Mouse (Mus musculus) forebrain, postnatal 0 days (tissue): ENCODE measurements around the gene Znrf3. TPM values are rescaled to one million over a fixed set of nuclear protein-coding genes. Genes with fewer than 3 reads are reported as not detected.
A peak's percentile ranks its signal among the peaks of the same experiment; 100 is the strongest.

Experiments used
- ATAC-seq: fragments of 200-750 bp; cut with Nextera tagmentation; 2 replicates; pipeline ENCODE4 v1.8.0; 2017; ENCODE audit warnings: mild to moderate bottlenecking, moderate library complexity
- DNase-seq: peaks from one replicate; pipeline ENCODE4 v3.0.0-alpha.2; 2015
- H3K27ac ChIP-seq: fragments of 300-500 bp; sonication (generic); 2 replicates; pipeline ENCODE4 v1.5.1; 2014; ENCODE audit warnings: low read depth, mild to moderate bottlenecking, antibody characterized with exemption, low read length, moderate library complexity, mixed read lengths
- H3K27me3 ChIP-seq: fragments of 300-500 bp; sonication (generic); 2 replicates; pipeline ENCODE4 v1.6.1; 2014; ENCODE audit warnings: mild to moderate bottlenecking, low read length, mixed read lengths; ENCODE audit not compliant: insufficient read depth
- H3K36me3 ChIP-seq: fragments of 300-500 bp; sonication (generic); 2 replicates; pipeline ENCODE4 v1.6.1; 2014; ENCODE audit warnings: mild to moderate bottlenecking, moderate library complexity; ENCODE audit not compliant: insufficient read depth
- H3K4me1 ChIP-seq: fragments of 300-500 bp; sonication (generic); 2 replicates; pipeline ENCODE4 v1.6.1; 2014; ENCODE audit warnings: antibody characterized with exemption; ENCODE audit not compliant: insufficient read depth
- H3K4me2 ChIP-seq: fragments of 300-500 bp; sonication (generic); 2 replicates; pipeline ENCODE4 v1.6.1; 2014; ENCODE audit warnings: low read depth, mild to moderate bottlenecking, moderate library complexity
- H3K4me3 ChIP-seq: fragments of 300-500 bp; sonication (generic); 2 replicates; pipeline ENCODE4 v1.5.1; 2014; ENCODE audit warnings: low read depth, low read length, mixed read lengths
- H3K9ac ChIP-seq: fragments of 300-500 bp; sonication (generic); 2 replicates; pipeline ENCODE4 v1.6.1; 2014; ENCODE audit warnings: mild to moderate bottlenecking
- H3K9me3 ChIP-seq: fragments of 300-500 bp; sonication (generic); 2 replicates; pipeline ENCODE4 v1.6.1; 2016; ENCODE audit warnings: low read length
- CTCF ChIP-seq: sonication (generic); IDR thresholded peaks from 2 replicates; pipeline ENCODE4 v1.5.1; 2016; ENCODE audit warnings: antibody characterized with exemption, control low read depth, low read depth
- WGBS: fragments of 180-500 bp; shearing (Covaris S2); extraction: QIAGEN DNeasy Blood & Tissue Kit; methylation state at CpG from one replicate; pipeline ENCODE4 v1.1.7; 2014; 5-methylcytosine and 5-hydroxymethylcytosine counted together
- polyA plus RNA-seq: library from polyadenylated mRNA; unstranded; fragments of >200 nt; fragmentation: Nextera tagmentation; extraction: Ambion mirVana; gene quantifications from 2 replicates; pipeline ENCODE4 v1.2.1, GENCODE M21; 2015
- total RNA-seq: library from RNA; depleted of rRNA; stranded (reverse); fragments of >200 nt; gene quantifications from 2 replicates; pipeline ENCODE4 v1.2.3, GENCODE M21; 2014

Znrf3 gene
- total and polyA plus RNA-seq, 2 experiments from 2014 or later = 8.3 to 9.1 TPM

DNA sequence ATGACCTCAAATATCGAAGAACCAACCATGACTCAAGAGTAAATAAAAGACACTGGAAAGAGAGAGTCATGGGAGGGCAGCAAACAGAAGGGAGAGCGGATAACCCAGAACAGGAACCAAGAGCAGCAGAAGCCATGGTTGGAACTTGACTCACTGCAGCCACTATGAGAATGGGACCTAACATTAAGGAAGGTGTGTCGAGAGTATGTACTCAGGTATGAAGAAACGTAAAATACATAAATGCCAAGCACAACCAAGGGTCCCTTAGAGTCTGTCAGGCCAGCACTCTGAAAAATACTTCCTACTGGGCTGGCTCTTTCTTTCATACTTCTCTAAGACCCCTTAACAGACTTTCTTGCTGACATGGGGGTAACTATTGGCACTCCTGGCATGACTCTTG is 100.9 kb downstream of the Znrf3 start:
- H3K27me3 ChIP-seq = no peaks in the 10 kb centered on the region
- H3K4me3 ChIP-seq = no peak overlapping the region
- H3K27ac ChIP-seq = no peak overlapping the region
- H3K36me3 ChIP-seq = no peaks in the 10 kb centered on the region
- H3K9ac ChIP-seq = no peak overlapping the region
- no peak overlapping the region for H3K4me2 ChIP-seq
- ATAC-seq (no peak), DNase-seq (no peak)
- WGBS = 96% methylated on average over 4 of the region's 4 CpGs
- H3K9me3 ChIP-seq = no peaks in the 10 kb centered on the region
- no peak for TF ChIP-seq CTCF
- no peaks in the 10 kb centered on the region for H3K4me1 ChIP-seq

DNA sequence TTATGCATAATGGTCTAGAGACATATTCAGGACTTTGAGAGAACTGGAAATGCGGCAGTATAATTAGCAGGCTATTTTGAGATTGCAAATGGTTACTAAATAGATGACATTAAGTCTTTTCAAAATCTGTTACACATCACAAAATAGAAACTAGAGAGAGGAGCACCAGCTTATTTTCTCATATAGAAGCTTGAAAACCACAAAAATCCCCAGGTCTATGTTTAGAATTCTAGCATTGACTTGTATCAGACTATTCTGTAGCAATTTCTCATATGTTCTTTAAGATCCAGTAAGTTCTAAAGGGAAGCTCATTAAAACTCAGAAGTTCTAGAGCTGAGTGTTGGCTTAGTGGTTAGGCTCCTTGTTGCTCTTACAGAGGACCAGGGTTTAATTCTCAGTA is 104.9 kb downstream of the Znrf3 start:
- TF ChIP-seq CTCF = no peak
- ATAC-seq (no peak), DNase-seq (no peak)
- H3K4me3 ChIP-seq = no peak overlapping the region
- H3K4me1 ChIP-seq = no peaks in the 10 kb centered on the region
- H3K9ac ChIP-seq = no peak overlapping the region
- no peaks in the 10 kb centered on the region; the same call in 1 of the 2 replicates for H3K36me3 ChIP-seq
- H3K9me3 ChIP-seq = no peaks in the 10 kb centered on the region
- no peak overlapping the region for H3K27ac ChIP-seq
- no peaks in the 10 kb centered on the region for H3K27me3 ChIP-seq
- WGBS = 77% methylated on average over 1 of the region's 1 CpGs
- H3K4me2 ChIP-seq = no peak overlapping the region

DNA sequence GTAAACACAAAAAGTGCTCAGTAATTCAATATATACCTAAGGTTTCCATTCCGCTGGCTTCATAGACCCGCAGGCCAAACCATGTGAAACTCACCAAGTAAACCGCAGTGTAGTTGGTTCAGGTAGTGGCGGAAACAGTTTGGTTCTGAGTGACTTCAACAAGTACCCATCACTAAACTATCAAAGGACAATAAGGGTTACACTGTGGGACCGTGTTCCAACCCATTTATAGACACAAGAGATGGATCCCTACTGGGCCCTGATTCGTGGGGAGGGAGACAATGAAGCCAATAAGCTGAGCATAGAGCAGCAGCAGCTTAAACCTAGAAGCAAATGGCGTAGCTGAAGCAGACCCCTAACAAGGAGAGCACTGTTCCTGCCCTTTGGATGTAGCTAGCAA is 107.8 kb downstream of the Znrf3 start:
- no peak for DNase-seq
- 85% methylated on average over 7 of the region's 7 CpGs for WGBS
- Histone ChIP-seq H3K27me3 (no peaks in the 10 kb centered on the region), H3K4me1 (no peaks in the 10 kb centered on the region), H3K4me2 (no peak overlapping the region), H3K9me3 (no peaks in the 10 kb centered on the region), H3K36me3 (no peaks in the 10 kb centered on the region; the same call in 1 of the 2 replicates), H3K4me3 (no peak overlapping the region), H3K27ac (no peak overlapping the region), H3K9ac (no peak overlapping the region)
- no peak for TF ChIP-seq CTCF
- no peak for ATAC-seq

DNA sequence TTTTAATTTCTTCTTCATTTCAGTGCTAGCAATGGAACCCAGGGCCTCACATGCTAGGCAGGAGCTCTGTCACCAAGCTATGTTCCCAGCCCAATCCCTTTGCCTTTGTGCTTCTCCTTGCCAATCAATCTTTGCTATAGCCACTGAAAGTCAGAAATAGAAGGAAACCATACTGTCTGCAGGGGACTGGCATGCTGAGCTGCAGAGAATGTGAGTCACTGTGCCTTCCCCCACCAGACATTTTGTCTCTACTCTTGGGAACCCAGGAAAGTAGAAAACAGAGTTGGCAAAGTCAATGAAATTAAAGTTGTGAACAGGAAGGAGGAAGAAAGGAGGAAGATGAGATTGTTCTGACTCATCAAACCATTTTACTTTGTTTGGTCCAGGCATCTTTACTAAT is 108.4 kb downstream of the Znrf3 start:
- no peak for DNase-seq
- Histone ChIP-seq H3K36me3 (no peaks in the 10 kb centered on the region; the same call in 1 of the 2 replicates), H3K4me3 (no peak overlapping the region), H3K9ac (no peak overlapping the region), H3K9me3 (no peaks in the 10 kb centered on the region), H3K27ac (no peak overlapping the region), H3K27me3 (no peaks in the 10 kb centered on the region), H3K4me1 (no peaks in the 10 kb centered on the region), H3K4me2 (no peak overlapping the region)
- ATAC-seq = no peak
- TF ChIP-seq CTCF = no peak

DNA sequence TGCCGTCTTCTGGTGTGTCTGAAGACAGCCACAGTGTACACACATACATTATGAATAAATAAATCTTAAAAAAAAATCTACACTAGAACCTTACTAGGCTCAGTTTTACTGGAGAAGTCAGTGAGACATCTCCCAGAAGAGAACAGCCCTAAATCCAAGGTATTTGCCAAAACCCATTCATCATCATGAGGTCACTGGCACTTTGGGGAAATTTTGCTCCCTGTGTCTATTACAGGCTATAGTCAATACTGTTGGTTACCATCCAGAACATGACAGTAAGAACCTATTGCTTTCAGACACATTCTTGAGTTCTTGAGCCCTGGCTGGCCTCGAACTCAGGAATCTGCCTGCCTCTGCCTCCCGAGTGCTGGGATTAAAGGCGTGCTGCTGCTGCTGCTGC is 113.8 kb downstream of the Znrf3 start:
- no peak overlapping the region for H3K4me2 ChIP-seq
- H3K36me3 ChIP-seq = no peaks in the 10 kb centered on the region; the same call in 1 of the 2 replicates
- H3K9ac ChIP-seq = no peak overlapping the region
- WGBS = 95% methylated on average over 4 of the region's 4 CpGs
- no peaks in the 10 kb centered on the region for H3K9me3 ChIP-seq
- ATAC-seq (no peak), DNase-seq (no peak)
- no peaks in the 10 kb centered on the region for H3K27me3 ChIP-seq
- TF ChIP-seq CTCF = no peak
- no peak overlapping the region for H3K27ac ChIP-seq
- no peaks in the 10 kb centered on the region for H3K4me1 ChIP-seq
- H3K4me3 ChIP-seq = no peak overlapping the region

DNA sequence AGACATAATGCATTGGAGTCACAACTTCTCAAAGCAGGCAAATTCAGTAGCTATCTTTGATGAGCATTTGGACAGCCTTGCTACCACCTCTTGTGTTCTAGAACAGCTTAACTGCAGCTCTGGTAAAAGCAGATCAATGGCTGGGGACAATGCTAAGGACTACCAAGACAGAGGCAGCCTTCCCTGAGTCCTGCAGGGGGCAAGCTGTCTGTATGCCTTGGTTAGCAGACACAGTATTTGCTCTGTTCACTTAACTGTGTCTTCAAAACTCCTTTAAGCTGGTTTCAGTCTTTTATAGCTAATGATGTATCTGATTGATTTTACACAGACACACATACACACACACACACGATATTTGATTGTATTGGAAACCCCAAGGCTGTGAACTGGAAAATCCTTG is 117.0 kb downstream of the Znrf3 start:
- 31% methylated on average over 1 of the region's 1 CpGs for WGBS
- TF ChIP-seq CTCF = peak; percentile 42
- H3K4me2 ChIP-seq = no peak overlapping the region
- no peak overlapping the region for H3K9ac ChIP-seq
- H3K9me3 ChIP-seq = no peaks in the 10 kb centered on the region
- no peaks in the 10 kb centered on the region for H3K36me3 ChIP-seq
- H3K4me3 ChIP-seq = no peak overlapping the region
- no peak for DNase-seq
- no peak overlapping the region for H3K27ac ChIP-seq
- no peak for ATAC-seq
- no peaks in the 10 kb centered on the region for H3K4me1 ChIP-seq
- no peaks in the 10 kb centered on the region for H3K27me3 ChIP-seq

DNA sequence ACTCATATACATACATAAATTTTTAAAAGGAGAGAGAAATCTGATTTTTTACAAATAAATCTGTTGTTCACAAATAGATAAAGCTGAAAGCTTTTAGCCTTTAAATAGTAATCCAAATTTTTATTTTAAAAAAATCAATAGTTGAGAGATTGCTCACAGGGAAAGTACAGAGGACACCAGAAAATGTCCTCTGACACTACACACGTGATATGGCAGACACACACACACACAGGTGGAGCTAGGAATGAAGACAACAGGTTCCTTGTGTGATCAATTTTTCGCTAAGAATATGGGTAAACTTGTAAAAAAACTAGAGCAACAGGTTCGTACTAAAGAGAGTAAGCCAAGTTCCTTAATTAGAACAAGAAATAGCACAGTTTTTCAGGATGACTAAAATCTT is 118.4 kb downstream of the Znrf3 start:
- no peaks in the 10 kb centered on the region for H3K9me3 ChIP-seq
- H3K4me3 ChIP-seq = no peak overlapping the region
- DNase-seq (no peak), ATAC-seq (no peak)
- H3K27ac ChIP-seq = no peak overlapping the region
- H3K4me1 ChIP-seq = no peaks in the 10 kb centered on the region
- H3K4me2 ChIP-seq = no peak overlapping the region
- TF ChIP-seq CTCF = no peak
- H3K27me3 ChIP-seq = no peaks in the 10 kb centered on the region
- H3K36me3 ChIP-seq = no peaks in the 10 kb centered on the region
- WGBS = 74% methylated on average over 3 of the region's 3 CpGs
- H3K9ac ChIP-seq = no peak overlapping the region

DNA sequence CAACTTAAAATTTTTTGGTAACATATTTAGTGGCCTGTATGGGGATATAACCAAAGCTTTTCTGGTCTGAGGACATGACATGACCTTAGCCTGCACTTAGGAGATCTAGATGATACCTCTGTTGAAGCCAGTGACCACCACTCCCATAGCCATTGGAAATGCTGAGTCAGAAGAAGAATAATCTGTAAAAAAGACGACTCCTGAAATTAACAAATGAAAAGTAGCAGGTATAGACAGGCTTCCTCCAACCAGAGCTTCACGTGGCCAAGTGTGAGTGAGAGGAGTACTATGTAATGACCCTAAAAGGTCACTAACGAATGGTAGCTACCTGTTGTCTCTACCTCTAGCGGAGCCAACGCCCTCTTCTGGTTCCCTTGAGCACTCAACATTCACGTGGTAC is 119.4 kb downstream of the Znrf3 start:
- Histone ChIP-seq H3K27me3 (no peaks in the 10 kb centered on the region), H3K4me1 (no peaks in the 10 kb centered on the region), H3K9me3 (no peaks in the 10 kb centered on the region), H3K4me2 (no peak overlapping the region), H3K9ac (no peak overlapping the region), H3K36me3 (no peaks in the 10 kb centered on the region), H3K4me3 (no peak overlapping the region), H3K27ac (no peak overlapping the region)
- DNase-seq (no peak), ATAC-seq (no peak)
- TF ChIP-seq CTCF = no peak
- WGBS = 95% methylated on average over 6 of the region's 6 CpGs
